Mouse (Mus musculus): ENCODE results near the gene Ift46. TPM values are rescaled to one million over a fixed set of nuclear protein-coding genes. Genes with fewer than 3 reads are reported as not detected.

Gene Ift46
- polyA plus RNA-seq, 1 experiment = 74.9 TPM

DNA sequence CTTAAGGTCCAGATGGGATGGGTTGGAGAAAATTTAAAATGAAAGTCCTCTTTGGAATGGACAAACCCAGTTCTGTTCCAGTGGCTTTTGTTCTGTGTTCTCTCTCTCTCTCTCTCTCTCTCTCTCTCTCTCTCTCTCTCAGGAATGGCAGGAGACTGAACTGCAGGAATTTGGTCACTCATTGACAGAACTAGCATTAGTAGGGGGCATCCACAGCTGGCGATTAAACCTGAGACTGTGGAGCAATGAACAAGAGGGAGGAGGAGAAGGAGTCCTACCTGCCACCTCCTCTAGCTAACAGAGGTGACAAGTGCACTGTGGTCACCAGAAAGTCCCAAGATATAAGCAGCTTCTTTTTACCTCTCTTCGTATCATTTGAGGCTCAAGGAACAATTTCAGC, 31.4 kb upstream of the Ift46 start:
- no peak for TF ChIP-seq MYOG (IDR thresholded peaks at IDR 0.05; ENCODE audit: control insufficient read depth in 1 of 3, insufficient read depth in 1 of 3, insufficient read length in 2 of 3, low read depth in 2 of 3)
- TF ChIP-seq MAX (IDR thresholded peaks at IDR 0.05; ENCODE audit: low read depth) = no peak
- no peak for TF ChIP-seq POLR2A (IDR thresholded peaks at IDR 0.05; ENCODE audit: insufficient read length, low read depth)
- no peak for TF ChIP-seq POLR2AphosphoS2 (IDR thresholded peaks at IDR 0.05; ENCODE audit: insufficient read length, low read depth)
- no peak for TF ChIP-seq TCF12 (IDR thresholded peaks at IDR 0.05; ENCODE audit: insufficient read depth, poor library complexity, severe bottlenecking)
- no peak for TF ChIP-seq USF1 (IDR thresholded peaks at IDR 0.05; ENCODE audit: low read depth)
- TF ChIP-seq CEBPB (IDR thresholded peaks at IDR 0.05; ENCODE audit: insufficient read depth, poor library complexity, severe bottlenecking) = no peak
- TF ChIP-seq E2F4 (IDR thresholded peaks at IDR 0.05; ENCODE audit: insufficient read depth) = no peak
- no peak for TF ChIP-seq SRF (IDR thresholded peaks at IDR 0.05; ENCODE audit: control insufficient read depth, insufficient read length, low read depth)
- no peak for TF ChIP-seq TCF3 (IDR thresholded peaks at IDR 0.05; ENCODE audit: insufficient read length, low read depth)
- peaks cover 22% of the 10 kb centered on the region for H3K79me2 ChIP-seq (ENCODE audit: control insufficient read depth, insufficient read depth)

GRCm38 (mm10) chr9:44737240-44737949, 30.3 kb upstream of the Ift46 start:
- Histone ChIP-seq H3K27me3 (ENCODE audit: control insufficient read depth, insufficient read depth, insufficient read length) (no peaks in the 10 kb centered on the region), H3K4me2 (ENCODE audit: low read depth) (peak overlapping the region; percentile 18), H3K4me3 (no peak overlapping the region), H3K36me3 (ENCODE audit: control insufficient read depth, insufficient read depth) (peaks cover 8% of the 10 kb centered on the region), H3ac (ENCODE audit: control insufficient read depth, insufficient read length) (no peak overlapping the region), H3K79me2 (ENCODE audit: control insufficient read depth, insufficient read depth) (peaks cover 12% of the 10 kb centered on the region)
- no peak for TF ChIP-seq MYOD1 (IDR thresholded peaks at IDR 0.05; ENCODE audit: control insufficient read depth in 1 of 3, insufficient read length in 2 of 3, low read depth in 2 of 3)
- no peak for TF ChIP-seq USF1 (IDR thresholded peaks at IDR 0.05; ENCODE audit: low read depth)
- TF ChIP-seq MYOG (IDR thresholded peaks at IDR 0.05; ENCODE audit: control insufficient read depth in 1 of 3, insufficient read depth in 1 of 3, insufficient read length in 2 of 3, low read depth in 2 of 3) = peak in 1 of 3 experiments; percentile 51
- no peak for TF ChIP-seq MAX (IDR thresholded peaks at IDR 0.05; ENCODE audit: low read depth)
- TF ChIP-seq CEBPB (IDR thresholded peaks at IDR 0.05; ENCODE audit: insufficient read depth, poor library complexity, severe bottlenecking) = no peak

More for the DNA sequence above, 31.4 kb upstream of the Ift46 start:
- Histone ChIP-seq H3ac (ENCODE audit: control insufficient read depth, insufficient read length) (no peak overlapping the region), H3K27me3 (ENCODE audit: control insufficient read depth, insufficient read depth, insufficient read length) (no peaks in the 10 kb centered on the region), H3K4me3 (no peak overlapping the region), H3K36me3 (ENCODE audit: control insufficient read depth, insufficient read depth) (no peaks in the 10 kb centered on the region), H3K4me2 (ENCODE audit: low read depth) (no peak overlapping the region)

GRCm38 (mm10) chr9:44740663-44741192, 27.0 kb upstream of the Ift46 start:
- TF ChIP-seq SRF (IDR thresholded peaks at IDR 0.05; ENCODE audit: control insufficient read depth, insufficient read length, low read depth) (no peak), E2F4 (IDR thresholded peaks at IDR 0.05; ENCODE audit: insufficient read depth) (no peak), CEBPB (IDR thresholded peaks at IDR 0.05; ENCODE audit: insufficient read depth, poor library complexity, severe bottlenecking) (no peak), POLR2A (IDR thresholded peaks at IDR 0.05; ENCODE audit: insufficient read length, low read depth) (no peak), TCF12 (IDR thresholded peaks at IDR 0.05; ENCODE audit: insufficient read depth, poor library complexity, severe bottlenecking) (no peak), MYOD1 (IDR thresholded peaks at IDR 0.05; ENCODE audit: control insufficient read depth in 1 of 3, insufficient read length in 2 of 3, low read depth in 2 of 3) (no peak), POLR2AphosphoS2 (IDR thresholded peaks at IDR 0.05; ENCODE audit: insufficient read length, low read depth) (no peak), MAX (IDR thresholded peaks at IDR 0.05; ENCODE audit: low read depth) (no peak), TCF3 (IDR thresholded peaks at IDR 0.05; ENCODE audit: insufficient read length, low read depth) (no peak), MYOG (IDR thresholded peaks at IDR 0.05; ENCODE audit: control insufficient read depth in 1 of 3, insufficient read depth in 1 of 3, insufficient read length in 2 of 3, low read depth in 2 of 3) (no peak), USF1 (IDR thresholded peaks at IDR 0.05; ENCODE audit: low read depth) (no peak), REST (IDR thresholded peaks at IDR 0.05; ENCODE audit: insufficient read depth, insufficient read length) (no peak)
- Histone ChIP-seq H3K36me3 (ENCODE audit: control insufficient read depth, insufficient read depth) (peaks cover 30% of the 10 kb centered on the region), H3K79me2 (ENCODE audit: control insufficient read depth, insufficient read depth) (no peaks in the 10 kb centered on the region), H3K27me3 (ENCODE audit: control insufficient read depth, insufficient read depth, insufficient read length) (no peaks in the 10 kb centered on the region), H3ac (ENCODE audit: control insufficient read depth, insufficient read length) (no peak overlapping the region), H3K4me3 (no peak overlapping the region), H3K4me2 (ENCODE audit: low read depth) (no peak overlapping the region)

DNA sequence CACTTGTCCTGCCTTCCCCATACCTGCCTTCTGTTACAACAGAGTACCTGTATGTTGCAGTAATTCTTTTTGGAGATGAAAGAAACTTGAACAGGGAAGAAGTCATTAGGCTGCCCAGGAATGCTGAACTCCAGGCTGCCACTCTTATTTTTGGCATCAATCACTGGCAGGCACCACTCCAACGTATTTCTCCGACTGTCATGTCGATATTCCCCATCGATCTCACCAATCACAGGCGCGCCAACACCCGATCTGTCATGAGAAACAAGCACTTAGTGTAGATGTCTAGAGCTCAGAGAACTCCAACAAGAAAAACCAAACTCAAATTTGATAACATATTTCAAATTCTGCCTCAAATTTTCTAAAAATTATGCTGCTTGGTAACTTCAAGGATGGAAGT, 22.3 kb upstream of the Ift46 start:
- no peak for TF ChIP-seq MYOG (IDR thresholded peaks at IDR 0.05; ENCODE audit: control insufficient read depth in 1 of 3, insufficient read depth in 1 of 3, insufficient read length in 2 of 3, low read depth in 2 of 3)
- TF ChIP-seq USF1 (IDR thresholded peaks at IDR 0.05; ENCODE audit: low read depth) = no peak
- TF ChIP-seq TCF12 (IDR thresholded peaks at IDR 0.05; ENCODE audit: insufficient read depth, poor library complexity, severe bottlenecking) = no peak
- TF ChIP-seq CEBPB (IDR thresholded peaks at IDR 0.05; ENCODE audit: insufficient read depth, poor library complexity, severe bottlenecking) = no peak
- no peak for TF ChIP-seq POLR2AphosphoS2 (IDR thresholded peaks at IDR 0.05; ENCODE audit: insufficient read length, low read depth)
- no peak for TF ChIP-seq REST (IDR thresholded peaks at IDR 0.05; ENCODE audit: insufficient read depth, insufficient read length)
- no peak for TF ChIP-seq POLR2A (IDR thresholded peaks at IDR 0.05; ENCODE audit: insufficient read length, low read depth)
- no peak for TF ChIP-seq MAX (IDR thresholded peaks at IDR 0.05; ENCODE audit: low read depth)
- no peak for TF ChIP-seq TCF3 (IDR thresholded peaks at IDR 0.05; ENCODE audit: insufficient read length, low read depth)
- TF ChIP-seq SRF (IDR thresholded peaks at IDR 0.05; ENCODE audit: control insufficient read depth, insufficient read length, low read depth) = no peak
- TF ChIP-seq MYOD1 (IDR thresholded peaks at IDR 0.05; ENCODE audit: control insufficient read depth in 1 of 3, insufficient read length in 2 of 3, low read depth in 2 of 3) = no peak
- TF ChIP-seq E2F4 (IDR thresholded peaks at IDR 0.05; ENCODE audit: insufficient read depth) = no peak
- H3K4me3 ChIP-seq = no peak overlapping the region
- H3K4me2 ChIP-seq (ENCODE audit: low read depth) = no peak overlapping the region

More for the DNA sequence above, 22.3 kb upstream of the Ift46 start:
- H3K36me3 ChIP-seq (ENCODE audit: control insufficient read depth, insufficient read depth) = peaks cover 55% of the 10 kb centered on the region
- no peaks in the 10 kb centered on the region for H3K27me3 ChIP-seq (ENCODE audit: control insufficient read depth, insufficient read depth, insufficient read length)
- no peaks in the 10 kb centered on the region for H3K79me2 ChIP-seq (ENCODE audit: control insufficient read depth, insufficient read depth)
- no peak overlapping the region for H3ac ChIP-seq (ENCODE audit: control insufficient read depth, insufficient read length)
